ENCODE assay signal across 23 mouse cellular contexts in genomic region chr15:11121721-11122120, GRCm38 (mm10). TPM values are rescaled to one million over a fixed set of nuclear protein-coding genes. Genes with fewer than 3 reads are reported as not detected.
DNase-seq lines count a peak whose midpoint lies in the region; ATAC-seq lines count a peak whose summit lies in the region.
"Had no signal": no experiment of that assay in that cellular context is flagged by ENCODE, and none has a peak within 500 bp of the region (broad histone marks: within the 10 kb centered on the region; RNA-seq: fewer than 3 reads in every experiment).

No protein-coding gene starts in this region.

- H3K9ac ChIP-seq in forebrain, embryonic 11.5 days (ENCODE audit: low read length) = no peak overlapping the region
- no peak overlapping the region for H3K9ac ChIP-seq in forebrain, embryonic 16.5 days (replicated peaks; ENCODE audit: low read depth, low read length)
- H3K9ac ChIP-seq in hindbrain, embryonic 14.5 days = no peak overlapping the region
- H3K9ac ChIP-seq in hindbrain, embryonic 11.5 days (ENCODE audit: low read depth, low read length) = no peak overlapping the region
- H3K9ac ChIP-seq in neural tube, embryonic 14.5 days (replicated peaks; ENCODE audit: low read depth, low read length) = no peak overlapping the region
- H3K9ac ChIP-seq: embryonic facial prominence, embryonic 12.5 days; heart, embryonic 15.5 days had no signal

- H3K4me2 ChIP-seq in forebrain, embryonic 11.5 days (ENCODE audit: low read depth, low read length, severe bottlenecking) = no peak overlapping the region
- no peak overlapping the region for H3K4me2 ChIP-seq in forebrain, embryonic 16.5 days (ENCODE audit: low read length)
- no peak overlapping the region for H3K4me2 ChIP-seq in hindbrain, embryonic 14.5 days (replicated peaks)
- H3K4me2 ChIP-seq in hindbrain, embryonic 11.5 days (replicated peaks; ENCODE audit: low read depth, low read length) = no peak overlapping the region
- no peak overlapping the region for H3K4me2 ChIP-seq in neural tube, embryonic 14.5 days (ENCODE audit: low read depth, low read length)
- H3K4me2 ChIP-seq: embryonic facial prominence, embryonic 12.5 days; heart, embryonic 11.5 days; heart, embryonic 15.5 days had no signal

- WGBS in forebrain, embryonic 11.5 days = 28% methylated on average over 1 of the region's 1 CpGs
- 11% methylated on average over 1 of the region's 1 CpGs for WGBS in forebrain, embryonic 16.5 days
- WGBS in hindbrain, embryonic 14.5 days = 41% methylated on average over 1 of the region's 1 CpGs
- 58% methylated on average over 1 of the region's 1 CpGs for WGBS in hindbrain, embryonic 11.5 days
- WGBS in neural tube, embryonic 14.5 days = 52% methylated on average over 1 of the region's 1 CpGs

- no peak overlapping the region for H3K4me3 ChIP-seq in forebrain, embryonic 11.5 days (ENCODE audit: low read depth, low read length)
- H3K4me3 ChIP-seq in forebrain, embryonic 16.5 days (replicated peaks; ENCODE audit: low read length) = no peak overlapping the region
- H3K4me3 ChIP-seq in hindbrain, embryonic 14.5 days (replicated peaks; ENCODE audit: low read length) = no peak overlapping the region
- no peak overlapping the region for H3K4me3 ChIP-seq in hindbrain, embryonic 11.5 days (ENCODE audit: low read depth, low read length)
- no peak overlapping the region for H3K4me3 ChIP-seq in neural tube, embryonic 14.5 days (ENCODE audit: low read depth, low read length)
- H3K4me3 ChIP-seq: embryonic facial prominence, embryonic 12.5 days; heart, adult 2 months; heart, embryonic 15.5 days had no signal

- ATAC-seq in forebrain, embryonic 11.5 days (replicated peaks; ENCODE audit: low FRiP score) = 0 out of 2 replicates have a peak, but pooled peaks have one; percentile 49
- ATAC-seq in forebrain, embryonic 16.5 days = no peak
- peak; percentile 63; the same call in 1 of the 2 replicates for ATAC-seq in hindbrain, embryonic 14.5 days (ENCODE audit: low FRiP score)
- no peak for ATAC-seq in hindbrain, embryonic 11.5 days (ENCODE audit: low FRiP score)
- peak; percentile 61; the same call in 1 of the 2 replicates for ATAC-seq in neural tube, embryonic 14.5 days (ENCODE audit: low read depth)
- ATAC-seq: CD4-positive, CD25-positive, alpha-beta regulatory T cell, adult 4 months; intestine, embryonic 16.5 days had no signal

- no peak overlapping the region for H3K27ac ChIP-seq in forebrain, embryonic 11.5 days (ENCODE audit: low read depth, low read length)
- no peak overlapping the region for H3K27ac ChIP-seq in forebrain, embryonic 16.5 days (ENCODE audit: low read length)
- no peak overlapping the region; the same call in 1 of the 2 replicates for H3K27ac ChIP-seq in hindbrain, embryonic 14.5 days
- no peak overlapping the region for H3K27ac ChIP-seq in hindbrain, embryonic 11.5 days (ENCODE audit: low read depth, low read length)
- H3K27ac ChIP-seq in neural tube, embryonic 14.5 days (ENCODE audit: low read depth, low read length) = no peak overlapping the region
- H3K27ac ChIP-seq: embryonic facial prominence, embryonic 12.5 days; heart, adult 2 months; heart, embryonic 15.5 days had no signal

- no peaks in the 10 kb centered on the region for H3K9me3 ChIP-seq in forebrain, embryonic 11.5 days (ENCODE audit: control insufficient read depth, low read length)
- H3K9me3 ChIP-seq in forebrain, embryonic 16.5 days (ENCODE audit: control insufficient read depth, low read length) = no peaks in the 10 kb centered on the region
- no peaks in the 10 kb centered on the region for H3K9me3 ChIP-seq in hindbrain, embryonic 14.5 days (ENCODE audit: control insufficient read depth, low read length)
- no peaks in the 10 kb centered on the region for H3K9me3 ChIP-seq in hindbrain, embryonic 11.5 days (ENCODE audit: control insufficient read depth, low read length)
- no peaks in the 10 kb centered on the region for H3K9me3 ChIP-seq in neural tube, embryonic 14.5 days (ENCODE audit: control insufficient read depth, low read length)
- H3K9me3 ChIP-seq: embryonic facial prominence, embryonic 12.5 days; G1E; heart, embryonic 15.5 days had no signal

- no peaks in the 10 kb centered on the region for H3K27me3 ChIP-seq in forebrain, embryonic 11.5 days (ENCODE audit: control insufficient read depth, insufficient read depth, low read length)
- H3K27me3 ChIP-seq in forebrain, embryonic 16.5 days (replicated peaks; ENCODE audit: control insufficient read depth, insufficient read depth, low read length) = no peaks in the 10 kb centered on the region
- no peaks in the 10 kb centered on the region for H3K27me3 ChIP-seq in hindbrain, embryonic 14.5 days (ENCODE audit: control insufficient read depth, insufficient read depth, low read length)
- H3K27me3 ChIP-seq in hindbrain, embryonic 11.5 days (ENCODE audit: control insufficient read depth, insufficient read depth, low read length) = no peaks in the 10 kb centered on the region
- no peaks in the 10 kb centered on the region for H3K27me3 ChIP-seq in neural tube, embryonic 14.5 days (ENCODE audit: control insufficient read depth, insufficient read depth, low read length)
- H3K27me3 ChIP-seq: embryonic facial prominence, embryonic 12.5 days; heart, embryonic 15.5 days had no signal

- no peaks in the 10 kb centered on the region for H3K4me1 ChIP-seq in forebrain, embryonic 11.5 days (replicated peaks; ENCODE audit: control insufficient read depth, insufficient read depth, low read length)
- no peaks in the 10 kb centered on the region for H3K4me1 ChIP-seq in forebrain, embryonic 16.5 days (replicated peaks; ENCODE audit: control insufficient read depth, insufficient read depth, low read length)
- H3K4me1 ChIP-seq in hindbrain, embryonic 14.5 days (replicated peaks; ENCODE audit: control insufficient read depth, insufficient read depth, low read length) = no peaks in the 10 kb centered on the region
- no peaks in the 10 kb centered on the region for H3K4me1 ChIP-seq in hindbrain, embryonic 11.5 days (replicated peaks; ENCODE audit: control insufficient read depth, insufficient read depth, low read length)
- H3K4me1 ChIP-seq in neural tube, embryonic 14.5 days (ENCODE audit: control insufficient read depth, insufficient read depth, low read length) = no peaks in the 10 kb centered on the region
- H3K4me1 ChIP-seq: heart, embryonic 15.5 days had no signal

- DNase-seq in forebrain, embryonic 11.5 days (ENCODE audit: low spot score) = no peak
- no peak for DNase-seq in hindbrain, embryonic 14.5 days (ENCODE audit: low spot score)
- DNase-seq in hindbrain, embryonic 11.5 days (ENCODE audit: low spot score) = no peak
- no peak for DNase-seq in neural tube, embryonic 10.5 days (ENCODE audit: extremely low spot score, low spot score)
- no peak for DNase-seq in left cerebral cortex, postnatal 25 days (ENCODE audit: low spot score in 2 of 2)
- no peak for DNase-seq in spleen, postnatal 36 days (ENCODE audit: low spot score in 2 of 2)
- DNase-seq: adrenal gland, adult 8-10 months; adrenal gland, postnatal 36 days; B cell, adult 2 months; cerebellum, adult 11-12 months; cerebellum, adult 9-10 months; cerebellum, postnatal 25 days; gastrocnemius, postnatal 36 days; heart, adult 2 months; heart, postnatal 14 days had no signal

- no peaks in the 10 kb centered on the region for H3K36me3 ChIP-seq in forebrain, embryonic 11.5 days (ENCODE audit: control insufficient read depth, insufficient read depth, low read length)
- H3K36me3 ChIP-seq in forebrain, embryonic 16.5 days (ENCODE audit: control insufficient read depth, insufficient read depth) = no peaks in the 10 kb centered on the region
- H3K36me3 ChIP-seq in hindbrain, embryonic 14.5 days (replicated peaks; ENCODE audit: control insufficient read depth, insufficient read depth) = no peaks in the 10 kb centered on the region
- no peaks in the 10 kb centered on the region for H3K36me3 ChIP-seq in hindbrain, embryonic 11.5 days (ENCODE audit: control insufficient read depth, insufficient read depth, low read length)
- H3K36me3 ChIP-seq in neural tube, embryonic 14.5 days (ENCODE audit: control insufficient read depth, insufficient read depth, low read length) = no peaks in the 10 kb centered on the region
- H3K36me3 ChIP-seq: embryonic facial prominence, embryonic 12.5 days; G1E; heart, embryonic 15.5 days had no signal

- intact Hi-C loops in left cerebral cortex, postnatal 25 days (cut with DNase I) = no loop called here

RNA-seq across cellular contexts. Expression of gene Adamts12, which starts 57.1 kb away (rescaled TPM):
- polyA plus RNA-seq in forebrain, embryonic 11.5 days (2014; fragmentation: Nextera tagmentation; extraction: Ambion mirVana) = 2.1 and 2.4 TPM in 2 replicates
- 0.84 and 1.1 TPM in 2 replicates for polyA plus RNA-seq in forebrain, embryonic 16.5 days (2015; fragmentation: Nextera tagmentation; extraction: Ambion mirVana)
- polyA plus RNA-seq in hindbrain, embryonic 14.5 days (2014; fragmentation: Nextera tagmentation; extraction: Ambion mirVana) = 2.0 and 3.1 TPM in 2 replicates
- polyA plus RNA-seq in hindbrain, embryonic 11.5 days (2014; fragmentation: Nextera tagmentation; extraction: Ambion mirVana) = 2.7 and 2.9 TPM in 2 replicates
- polyA plus RNA-seq in neural tube, embryonic 14.5 days (2014; fragmentation: Nextera tagmentation; extraction: Ambion mirVana) = 2.2 and 4.1 TPM in 2 replicates
- total RNA-seq in left cerebral cortex, postnatal 25 days (2021) = under 1 TPM; 0.39 to 0.66 TPM
- polyA plus RNA-seq: G1E had no signal

Comparison
In these comparisons a context has a peak if more than half of its experiments do, and no peak if none do; other contexts are left out.
1. ATAC-seq: peak in forebrain, embryonic 11.5 days (single experiment), hindbrain, embryonic 14.5 days (single experiment) and neural tube, embryonic 14.5 days (single experiment); none in forebrain, embryonic 16.5 days (single experiment) and hindbrain, embryonic 11.5 days (single experiment).